Mouse (Mus musculus) effector memory CD4-positive, alpha-beta T cell, adult 7 months (primary cell): Measurements from ENCODE around the gene Cnn2. TPM values are rescaled to one million over a fixed set of nuclear protein-coding genes. Genes with fewer than 3 reads are reported as not detected.

Source experiments
- polyA plus RNA-seq: library from polyadenylated mRNA; unstranded; fragments of 100-300 nt; shearing (Covaris generic); gene quantifications from one replicate; pipeline ENCODE4 v1.2.1, GENCODE M21; 2017

The Cnn2 gene
- polyA plus RNA-seq = 580 TPM

GRCm38 (mm10) chr10:79988506-79989271, at the start of gene Cnn2:
TSS of gene Cnn2 (plus strand) at chr10:79988584.

GRCm38 (mm10) chr10:79959847-79960601, 28.4 kb upstream of the Cnn2 start, which contains the start of gene Wdr18:
TSS of gene Wdr18 (plus strand) at chr10:79960152.

GRCm38 (mm10) chr10:79970415-79971182, 17.8 kb upstream of the Cnn2 start, which contains the start of gene Grin3b:
TSS of gene Grin3b (plus strand) at chr10:79970715.

GRCm38 (mm10) chr10:79984195-79984816, 4.1 kb upstream of the Cnn2 start, which contains the start of gene Tmem259:
TSS of gene Tmem259 (minus strand) at chr10:79984330.

GRCm38 (mm10) chr10:79996272-79997033, 8.1 kb downstream of the Cnn2 start, which contains the start of gene Abca7:
TSS of gene Abca7 (plus strand) at chr10:79996494.

GRCm38 (mm10) chr10:80016511-80016910, 28.1 kb downstream of the Cnn2 start, which contains the start of gene Arhgap45:
TSS of gene Arhgap45 (plus strand) at chr10:80016653.

GRCm38 (mm10) chr10:80039559-80039979, 51.2 kb downstream of the Cnn2 start, which contains the start of gene Polr2e:
TSS of gene Polr2e (minus strand) at chr10:80039795.

Other genes starting within 250 kb of the Cnn2 start
- 31.9 TPM for gene Polrmt, start 242.0 kb upstream of the Cnn2 start, polyA plus RNA-seq
- not detected for gene Fgf22, start 233.5 kb upstream of the Cnn2 start, polyA plus RNA-seq
- gene Rnf126, start 221.6 kb upstream of the Cnn2 start, polyA plus RNA-seq = 41.8 TPM
- gene Fstl3, start 211.3 kb upstream of the Cnn2 start, polyA plus RNA-seq = not detected
- gene Prss57, start 197.6 kb upstream of the Cnn2 start, polyA plus RNA-seq = 0.17 TPM
- gene Palm, start 195.0 kb upstream of the Cnn2 start, polyA plus RNA-seq = 4.5 TPM
- 0.44 TPM for gene Misp, start 167.6 kb upstream of the Cnn2 start, polyA plus RNA-seq
- gene Ptbp1, start 134.2 kb upstream of the Cnn2 start, polyA plus RNA-seq = 478 TPM
- not detected for gene Prtn3, start 114.1 kb upstream of the Cnn2 start, polyA plus RNA-seq
- 6.8 TPM for gene Plppr3, start 114.0 kb upstream of the Cnn2 start, polyA plus RNA-seq
- not detected for gene Elane, start 102.3 kb upstream of the Cnn2 start, polyA plus RNA-seq
- gene Cfd, start 97.7 kb upstream of the Cnn2 start, polyA plus RNA-seq = not detected
- gene Med16, start 79.7 kb upstream of the Cnn2 start, polyA plus RNA-seq = 27.3 TPM
- 19.6 TPM for gene Gm26602, start 77.7 kb upstream of the Cnn2 start, polyA plus RNA-seq
- gene Kiss1r, start 71.6 kb upstream of the Cnn2 start, polyA plus RNA-seq = 0.26 TPM
- 117 TPM for gene R3hdm4, start 67.4 kb upstream of the Cnn2 start, polyA plus RNA-seq
- gene Arid3a, start 61.5 kb upstream of the Cnn2 start, polyA plus RNA-seq = 9.7 TPM
- gene Wdr18, start 28.4 kb upstream of the Cnn2 start, polyA plus RNA-seq = 74.2 TPM
- 0.49 TPM for gene Grin3b, start 17.9 kb upstream of the Cnn2 start, polyA plus RNA-seq
- 26.7 TPM for gene Tmem259, start 4.3 kb upstream of the Cnn2 start, polyA plus RNA-seq
- gene Abca7, start 7.9 kb downstream of the Cnn2 start, polyA plus RNA-seq = 42.6 TPM
- gene Arhgap45, start 28.1 kb downstream of the Cnn2 start, polyA plus RNA-seq = 732 TPM
- gene Polr2e, start 51.2 kb downstream of the Cnn2 start, polyA plus RNA-seq = 104 TPM
- gene Gpx4, start 58.6 kb downstream of the Cnn2 start, polyA plus RNA-seq = 296 TPM
- gene Sbno2, start 117.0 kb downstream of the Cnn2 start, polyA plus RNA-seq = 60.3 TPM
- gene Stk11, start 127.2 kb downstream of the Cnn2 start, polyA plus RNA-seq = 31.4 TPM
- 367 TPM for gene Atp5d, start 150.0 kb downstream of the Cnn2 start, polyA plus RNA-seq
- gene Cbarp, start 152.3 kb downstream of the Cnn2 start, polyA plus RNA-seq = 5.3 TPM
- gene Midn, start 159.7 kb downstream of the Cnn2 start, polyA plus RNA-seq = 4.4 TPM
- 232 TPM for gene Cirbp, start 177.4 kb downstream of the Cnn2 start, polyA plus RNA-seq
- gene 1600002K03Rik, start 184.4 kb downstream of the Cnn2 start, polyA plus RNA-seq = 18.9 TPM
- gene Efna2, start 190.9 kb downstream of the Cnn2 start, polyA plus RNA-seq = 0.41 TPM
- 66.2 TPM for gene Mum1, start 237.8 kb downstream of the Cnn2 start, polyA plus RNA-seq